Mouse (Mus musculus) layer of hippocampus, postnatal 25 days (tissue): ENCODE results near the gene Rgl1. TPM values are rescaled to one million over a fixed set of nuclear protein-coding genes. Genes with fewer than 3 reads are reported as not detected.

Experiments
- DNase-seq, 2 experiments: peaks; one replicate each; pipeline ENCODE4 v3.0.0; 2022; ENCODE audit warnings: mixed read lengths in 2 of 2, low spot score in 1 of 2; ENCODE audit errors: extremely low spot score in 1 of 2
- total RNA-seq, 2 experiments: library from RNA; stranded (reverse); gene quantifications; 2 replicates each; pipeline ENCODE4 v1.2.3; 2021

Gene Rgl1
- total RNA-seq, 2 experiments from 2014 or later, result 109 to 111 TPM

DNA sequence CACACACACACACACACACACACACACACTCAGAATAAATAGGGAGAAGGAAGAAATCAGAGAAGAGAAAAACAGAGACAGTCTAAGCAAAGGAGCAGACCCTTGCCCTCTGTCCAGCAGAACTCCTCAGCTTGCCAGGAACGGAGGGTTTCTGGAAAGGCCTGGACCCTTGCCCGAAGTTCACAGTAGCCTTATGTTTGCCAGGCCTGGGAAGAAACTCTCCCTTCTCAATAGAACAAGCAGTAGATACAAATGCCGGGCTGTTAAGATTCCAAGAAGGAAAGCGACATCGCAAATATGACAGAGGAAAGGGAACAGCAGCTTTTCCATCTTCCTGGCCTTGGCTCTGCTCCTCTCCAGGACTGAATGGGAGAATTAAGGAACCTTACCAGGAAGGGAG lies 205.7 kb downstream of the Rgl1 start:
- DNase-seq, result peak in 1 of 2 experiments; percentile 42

DNA sequence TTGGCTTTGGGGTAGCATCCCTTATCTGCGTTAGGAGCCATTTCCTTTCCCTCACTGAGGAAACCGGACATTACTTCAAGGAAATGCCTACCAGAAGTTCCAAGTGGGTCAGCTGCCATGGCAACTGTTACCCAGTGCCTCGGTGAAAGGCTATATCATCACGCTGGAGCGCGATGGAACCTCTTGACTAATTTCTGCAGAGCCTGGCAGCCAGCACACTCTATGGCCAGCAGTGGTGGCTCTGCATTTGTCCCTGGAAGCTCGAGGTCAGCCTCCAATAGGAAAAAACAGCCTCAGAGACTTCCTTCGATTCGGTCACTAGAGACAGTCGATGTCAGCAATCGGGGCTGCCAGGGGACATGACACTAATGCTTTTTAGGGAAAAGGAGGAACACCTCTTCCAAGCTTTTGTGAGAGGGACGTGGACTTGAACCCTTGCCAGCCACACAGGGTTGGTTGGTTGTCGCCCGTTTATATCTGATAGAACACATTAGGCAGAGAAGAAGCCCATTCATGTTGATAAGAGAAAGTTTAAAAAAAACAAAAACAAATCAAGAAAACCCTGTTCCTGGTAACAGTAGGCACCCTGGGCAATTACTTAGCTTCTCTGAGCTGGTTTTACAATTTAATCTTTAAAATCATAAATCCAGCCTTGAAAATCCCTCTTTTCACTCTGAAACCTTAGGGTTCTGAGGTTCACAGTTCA lies 209.4 kb downstream of the Rgl1 start:
- DNase-seq, result no peak

DNA sequence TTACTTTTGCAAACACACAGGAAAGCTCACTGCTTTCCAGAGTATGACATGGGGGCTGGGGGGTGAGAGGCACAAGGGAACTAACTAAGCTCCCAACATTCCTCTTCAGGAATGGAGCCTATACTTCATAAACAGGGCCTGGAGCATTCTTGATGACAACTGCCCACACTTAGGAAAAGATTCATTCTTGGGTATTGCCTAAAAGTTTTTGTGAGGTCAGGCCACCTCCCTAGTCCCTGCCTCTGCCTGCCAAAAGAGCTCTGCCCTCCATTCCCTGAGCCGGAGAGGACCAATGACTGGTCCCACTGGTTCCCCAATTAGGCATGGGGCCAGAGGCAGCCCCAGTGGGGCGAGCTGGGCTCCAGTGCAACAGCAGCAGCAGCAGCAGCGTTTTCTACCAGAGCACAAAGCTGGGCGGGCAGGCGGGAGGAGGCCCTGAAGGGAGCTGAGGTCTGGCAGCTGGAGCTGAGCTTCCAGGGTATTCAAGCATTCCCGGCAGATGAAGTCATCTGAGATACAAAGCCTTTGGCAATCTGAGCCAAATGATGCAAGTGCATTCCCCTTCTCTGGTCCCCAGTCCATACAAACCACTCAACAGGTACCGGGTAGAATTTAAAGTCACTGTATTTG lies 210.1 kb downstream of the Rgl1 start:
- peak in 1 of 2 experiments; percentile 19 for DNase-seq

DNA sequence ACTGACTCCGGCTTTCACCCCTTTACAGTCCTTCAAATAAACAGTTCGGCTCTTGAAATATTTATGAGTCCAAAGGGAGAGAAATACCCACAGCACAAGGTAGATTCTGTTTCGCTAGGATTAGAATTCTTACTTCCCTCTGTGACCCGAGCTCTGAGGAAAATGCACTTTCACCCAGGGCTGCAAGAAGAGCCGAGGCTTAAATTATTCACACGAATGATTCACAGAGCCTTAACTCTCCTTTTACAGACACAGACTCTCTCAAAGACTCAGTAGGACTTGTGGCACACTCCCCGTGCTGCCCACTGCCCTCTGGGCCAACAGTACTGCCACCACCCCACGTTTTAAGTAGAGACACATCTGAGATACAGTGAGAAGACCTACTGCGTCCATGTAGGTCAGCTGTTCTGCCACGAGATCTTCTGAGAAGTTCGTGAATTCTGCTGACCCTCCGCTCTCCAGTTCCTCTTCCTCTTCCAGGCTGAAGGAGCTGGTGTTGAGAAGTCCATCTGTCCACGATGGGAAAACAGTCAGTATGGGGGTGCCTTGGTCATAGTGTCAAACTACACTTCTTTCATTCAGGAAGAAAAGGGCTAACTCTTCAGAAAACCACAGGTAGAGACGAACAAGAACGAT lies 212.1 kb downstream of the Rgl1 start:
- no peak for DNase-seq

DNA sequence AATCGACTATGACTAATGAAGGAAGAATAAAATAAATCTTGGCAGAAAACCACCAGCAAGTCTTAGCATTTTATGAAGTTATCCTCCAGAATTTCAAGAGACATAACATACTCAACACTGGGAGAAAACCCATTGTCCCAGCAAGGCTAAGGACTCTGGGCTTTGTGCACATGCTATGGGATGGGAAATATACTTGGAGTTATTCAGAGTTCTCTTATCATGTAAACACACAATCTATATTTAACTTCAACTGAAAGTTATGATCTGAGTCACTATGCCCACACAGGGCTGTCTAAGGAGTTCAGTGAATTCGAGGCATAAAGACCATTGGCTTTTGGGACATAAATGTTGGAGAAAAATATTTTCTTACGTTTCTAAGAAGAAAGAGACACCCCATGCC lies 215.2 kb downstream of the Rgl1 start:
- DNase-seq, result no peak

DNA sequence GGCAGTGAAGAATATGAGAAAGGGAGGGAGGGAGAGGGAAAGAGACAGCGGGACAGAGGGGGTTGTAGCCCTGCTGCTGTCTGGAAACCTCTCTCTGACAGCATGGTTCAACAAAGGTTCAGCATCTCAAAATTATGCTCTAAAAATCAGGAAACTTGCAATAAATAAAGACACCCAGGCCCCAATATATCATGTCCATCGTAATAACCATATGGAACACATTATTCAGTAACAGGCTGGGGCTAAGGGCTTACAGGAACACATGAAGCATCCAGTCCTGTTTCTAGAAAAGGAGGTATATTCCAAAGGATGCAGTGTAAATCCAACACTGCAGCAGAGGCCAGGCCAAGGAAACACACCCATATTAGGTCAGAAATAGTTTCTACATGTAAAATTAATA lies 215.6 kb downstream of the Rgl1 start:
- no peak for DNase-seq

DNA sequence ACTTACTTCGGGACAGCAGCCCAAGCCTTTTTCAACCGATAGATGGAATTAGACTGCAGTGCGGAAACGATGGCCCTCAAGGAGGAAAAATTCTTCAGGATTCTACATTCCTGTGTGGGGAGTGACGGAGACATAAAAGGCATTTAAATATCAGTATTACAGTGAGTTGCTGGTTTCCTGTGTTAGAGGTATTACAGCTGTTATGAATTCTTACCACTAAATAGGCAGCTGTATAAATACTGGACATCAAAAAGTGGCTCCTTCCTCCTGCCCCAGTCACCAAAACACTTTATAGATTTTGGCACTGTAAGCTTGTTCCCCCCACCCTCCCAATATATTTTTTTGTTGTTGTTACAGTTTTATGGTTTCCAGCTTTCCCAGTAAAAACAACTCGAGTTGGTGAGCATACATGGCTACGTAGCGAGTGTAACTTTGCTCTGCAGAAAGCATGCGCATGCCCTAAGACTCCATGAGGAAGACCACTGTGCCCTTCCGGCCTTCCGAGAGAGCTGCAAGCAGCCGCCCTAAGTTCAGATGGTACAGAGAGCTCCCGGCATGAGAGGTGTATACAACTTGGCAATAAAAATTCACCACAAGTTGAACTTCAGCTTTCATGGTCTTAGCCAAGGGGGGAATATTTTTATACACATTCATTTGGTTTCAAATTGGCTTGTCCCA lies 217.0 kb downstream of the Rgl1 start:
- DNase-seq, result no peak

DNA sequence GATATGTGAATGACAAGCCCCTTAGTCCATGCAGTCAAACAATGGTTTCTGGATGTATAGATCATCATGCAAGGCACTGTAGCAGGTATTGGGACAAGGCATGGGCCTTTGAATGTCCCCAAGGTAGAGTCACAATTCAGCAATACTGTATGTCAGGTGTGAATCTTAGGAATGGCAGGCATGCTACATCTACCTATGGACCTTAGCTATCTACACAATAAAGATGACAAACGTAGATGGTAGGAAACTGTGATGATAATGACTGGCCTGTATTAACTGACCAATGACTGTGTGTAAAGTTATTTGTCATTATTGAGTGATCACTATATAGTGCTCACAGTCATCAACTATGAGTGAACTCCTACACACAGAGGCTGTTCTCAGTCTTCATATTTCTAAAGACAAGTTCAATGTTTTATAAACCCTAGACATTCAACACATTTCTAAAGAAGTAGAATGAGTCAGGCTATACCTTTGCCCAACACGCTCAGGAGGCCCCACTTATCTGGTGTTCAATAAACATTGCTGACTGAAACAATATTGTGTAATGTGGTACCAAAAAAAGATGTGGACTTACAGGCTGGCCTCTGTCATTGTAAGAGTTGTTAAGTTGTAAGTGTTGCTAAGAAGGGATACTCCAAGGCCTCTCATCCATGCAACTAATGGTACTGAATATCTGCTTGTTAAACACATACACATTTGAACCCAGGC lies 222.5 kb downstream of the Rgl1 start:
- no peak for DNase-seq

DNA sequence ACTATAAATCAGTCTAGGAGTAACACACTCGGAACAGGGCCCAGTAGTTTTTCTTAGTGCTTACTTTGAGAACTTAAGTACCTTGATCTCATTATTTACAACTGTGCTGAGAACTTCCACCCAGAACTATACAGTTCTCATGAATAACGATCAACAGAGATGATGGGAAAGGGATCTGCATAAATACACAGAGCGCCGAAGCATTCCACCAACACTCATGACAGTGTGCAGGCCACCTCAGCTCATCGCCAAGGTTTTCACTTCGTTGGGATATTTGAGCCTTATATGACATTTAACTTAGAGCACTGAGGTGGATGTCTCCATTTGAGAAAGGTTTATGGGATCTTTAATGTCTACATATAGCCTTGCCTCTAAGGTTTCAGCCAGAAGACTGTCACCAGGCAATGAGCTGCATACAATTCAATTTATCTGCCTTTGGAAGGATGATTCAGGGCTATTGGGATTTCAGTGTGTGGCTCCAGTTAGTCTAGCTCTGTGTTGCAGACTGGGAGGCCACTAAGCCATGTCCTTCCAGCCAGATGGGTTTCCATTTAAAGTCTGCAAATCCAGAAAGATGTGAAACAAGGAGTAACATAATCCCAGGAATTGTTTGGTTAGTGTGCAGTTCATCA lies 223.3 kb downstream of the Rgl1 start:
- no peak for DNase-seq

DNA sequence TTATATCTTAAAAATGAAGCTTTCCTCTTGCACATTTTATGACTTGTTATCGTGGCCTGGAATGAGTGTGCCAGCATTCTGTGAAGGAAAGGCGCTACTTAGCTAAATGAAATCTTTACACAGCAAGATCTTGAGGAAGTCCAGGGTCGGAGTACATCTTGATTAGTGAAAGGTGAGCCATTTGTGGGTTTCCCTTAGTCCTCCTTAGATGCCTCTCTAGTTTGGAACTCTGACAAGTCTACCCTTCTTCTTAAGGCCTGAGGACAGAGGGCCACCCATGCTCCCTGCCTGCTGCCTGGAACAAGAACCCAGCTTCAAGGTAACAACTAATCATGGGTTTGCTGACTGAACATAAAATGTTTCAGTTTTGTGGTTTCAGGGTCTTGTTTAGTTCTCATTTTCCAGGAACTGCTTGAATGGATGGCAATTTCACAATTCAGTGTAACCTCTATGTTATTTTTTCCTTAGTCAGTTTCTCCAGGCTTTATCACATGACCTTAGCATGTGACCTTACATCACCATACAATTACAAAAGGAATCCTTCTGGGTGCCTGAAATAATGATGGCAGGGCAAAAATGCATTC lies 225.8 kb downstream of the Rgl1 start:
- no peak for DNase-seq

DNA sequence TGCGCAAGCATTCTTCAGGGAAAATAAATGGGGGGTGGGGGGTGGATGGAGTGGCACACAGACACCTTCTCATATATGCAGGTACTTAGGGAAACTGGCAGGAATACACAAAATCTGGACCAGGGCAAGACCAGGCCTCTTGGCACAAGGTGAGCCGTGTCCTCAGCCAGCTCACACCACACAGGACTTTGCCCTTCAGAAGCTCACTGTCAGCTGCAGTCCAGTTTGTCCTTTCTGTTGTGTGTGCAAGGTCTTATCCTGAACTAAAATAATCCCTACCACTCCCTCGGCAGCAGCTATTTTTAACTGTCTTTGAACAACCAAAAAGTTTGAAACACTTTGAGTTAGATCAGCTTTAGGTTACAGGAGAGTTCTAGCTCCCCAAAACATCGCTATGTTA lies 227.3 kb downstream of the Rgl1 start:
- no peak for DNase-seq

DNA sequence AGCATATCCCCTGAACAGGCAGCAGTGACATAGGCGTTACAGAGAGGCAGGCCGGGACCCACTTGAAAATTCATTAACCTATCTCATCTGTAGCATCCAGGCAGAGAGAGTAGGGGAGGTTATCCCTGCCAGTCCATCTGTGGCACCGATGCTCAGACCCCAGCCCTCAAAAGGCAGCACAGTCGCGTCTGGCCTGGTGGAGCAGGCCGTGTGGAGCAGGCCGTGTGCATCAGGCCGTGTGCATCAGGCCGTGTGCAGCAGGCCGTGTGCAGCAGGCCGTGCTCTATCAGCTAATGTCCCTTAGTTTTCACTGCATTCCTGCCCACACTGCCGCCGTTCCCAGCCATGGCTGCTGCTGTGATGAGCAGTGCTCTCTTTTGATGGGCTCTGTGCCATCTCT lies 229.0 kb downstream of the Rgl1 start:
- DNase-seq, result no peak

DNA sequence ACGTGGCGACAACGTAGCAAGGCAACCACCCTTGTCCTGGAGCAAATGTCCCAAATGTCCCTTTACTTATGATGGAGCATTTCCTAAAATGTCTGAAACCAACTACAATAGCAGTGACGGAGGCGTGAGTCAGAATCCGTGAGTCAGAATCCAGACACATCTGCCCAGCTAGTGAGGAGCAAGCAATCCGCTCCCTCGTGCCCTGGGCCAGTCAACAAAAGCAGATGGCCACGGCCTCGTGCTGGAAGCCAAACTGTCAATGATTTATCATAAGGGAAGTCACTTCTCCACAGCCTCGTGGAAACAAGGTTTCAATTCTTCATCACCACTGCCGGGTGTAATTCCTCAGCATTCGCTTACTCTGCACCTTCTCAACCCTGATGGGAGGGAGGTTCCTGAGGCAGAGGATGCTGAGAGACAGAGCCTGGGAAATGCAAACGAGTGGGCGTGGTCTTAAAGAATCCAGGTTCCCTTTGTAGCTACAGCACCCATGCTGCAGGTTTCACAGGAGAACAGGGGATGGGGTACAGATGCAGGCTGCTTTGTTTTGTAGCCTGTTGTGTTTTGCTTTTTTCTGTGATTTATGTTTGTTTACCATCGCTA lies 229.6 kb downstream of the Rgl1 start:
- no peak for DNase-seq

DNA sequence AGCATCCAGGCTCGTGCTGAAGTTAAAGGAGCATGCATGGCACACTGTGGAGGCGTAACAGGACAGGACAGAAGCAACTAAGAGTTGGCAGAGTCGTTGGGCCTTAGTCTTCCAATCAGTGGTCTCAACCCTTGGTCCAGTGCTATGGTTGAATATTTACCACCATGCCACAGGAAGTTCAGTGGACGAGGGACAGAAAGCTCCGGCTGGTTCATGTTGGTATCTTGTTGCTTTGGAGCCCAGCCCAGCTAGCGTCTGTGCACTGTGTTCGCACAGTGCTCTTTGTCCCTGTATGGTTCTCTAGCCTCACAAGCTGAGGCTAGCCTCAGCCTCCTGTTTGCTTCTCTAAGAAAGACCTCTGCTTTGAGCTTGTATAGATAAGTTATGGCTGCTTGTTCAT lies 231.6 kb downstream of the Rgl1 start:
- no peak for DNase-seq

DNA sequence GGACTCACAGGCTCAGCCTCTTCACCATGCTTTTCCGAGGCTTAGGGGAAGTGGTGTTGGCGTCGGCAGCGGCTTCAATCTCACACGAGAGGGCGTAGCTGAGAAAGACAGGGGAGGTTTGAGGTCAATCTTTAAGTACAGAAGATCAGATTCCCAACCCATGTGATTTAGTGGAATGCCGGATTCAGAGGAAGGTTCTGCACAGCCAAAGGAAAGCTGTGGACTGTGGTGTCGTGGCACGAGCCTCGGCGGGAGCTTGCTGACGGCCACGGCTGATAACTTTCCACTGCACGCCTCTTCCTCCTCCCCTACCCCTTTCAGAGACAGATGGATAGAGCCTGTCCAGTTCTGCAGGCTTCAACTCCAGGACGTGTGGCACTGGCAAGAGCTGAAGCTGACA lies 234.7 kb downstream of the Rgl1 start:
- no peak for DNase-seq

DNA sequence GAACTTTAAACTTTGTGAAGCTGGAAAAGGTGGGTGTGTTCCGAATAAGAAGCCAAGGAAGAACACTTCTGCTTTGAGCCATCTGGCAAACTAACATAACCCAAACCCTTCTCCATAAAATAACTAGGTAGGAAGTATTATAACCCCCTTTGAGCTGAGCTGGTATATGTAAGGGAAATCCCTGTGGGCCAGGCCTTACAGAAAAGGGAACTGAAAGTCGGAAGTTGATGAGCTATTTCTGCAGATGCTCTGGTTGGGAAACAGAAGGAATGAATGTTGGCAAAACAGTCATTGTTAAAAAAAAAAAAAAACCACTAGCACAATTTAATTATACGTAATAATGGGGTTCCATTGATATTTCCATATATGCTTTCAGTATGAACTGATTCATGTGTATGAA lies 237.4 kb downstream of the Rgl1 start:
- DNase-seq, result no peak

DNA sequence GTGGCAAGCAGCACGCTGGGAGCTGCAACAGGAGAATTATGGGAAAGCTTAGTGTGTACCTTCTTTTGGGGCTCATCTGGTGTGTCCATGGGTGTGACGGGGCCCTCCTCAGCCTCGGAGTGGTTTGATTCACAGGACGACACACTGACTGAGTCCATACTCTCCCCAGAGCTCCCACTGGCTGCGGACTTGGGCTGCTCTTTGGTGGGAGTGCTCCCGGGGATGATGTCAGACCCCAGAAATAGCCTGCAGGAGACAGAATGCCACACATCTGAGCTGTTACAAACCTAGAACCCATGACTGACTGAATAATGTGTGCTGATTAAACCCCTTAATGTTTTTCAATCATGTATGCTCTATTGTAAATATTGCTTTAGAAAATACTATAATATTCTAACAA lies 237.9 kb downstream of the Rgl1 start:
- DNase-seq, result no peak

DNA sequence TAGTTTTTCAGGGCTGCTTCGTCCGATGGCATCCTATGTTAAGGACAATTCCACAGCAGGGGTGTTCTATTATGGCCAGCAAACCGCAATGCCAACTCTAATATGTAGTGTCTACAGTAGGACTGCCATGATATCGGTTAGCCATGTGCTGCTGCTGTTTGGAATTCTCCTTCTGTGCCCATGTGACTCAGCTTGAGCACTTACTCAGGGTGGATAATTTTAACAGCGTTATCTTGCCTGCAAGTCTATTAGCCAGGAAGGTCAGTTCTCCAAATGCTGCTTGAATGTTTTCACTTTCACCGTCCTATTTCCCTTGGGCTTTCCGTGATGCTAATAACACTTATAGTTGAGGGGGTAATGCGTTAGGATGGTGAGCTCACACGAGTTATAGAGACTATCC lies 240.0 kb downstream of the Rgl1 start:
- no peak for DNase-seq

DNA sequence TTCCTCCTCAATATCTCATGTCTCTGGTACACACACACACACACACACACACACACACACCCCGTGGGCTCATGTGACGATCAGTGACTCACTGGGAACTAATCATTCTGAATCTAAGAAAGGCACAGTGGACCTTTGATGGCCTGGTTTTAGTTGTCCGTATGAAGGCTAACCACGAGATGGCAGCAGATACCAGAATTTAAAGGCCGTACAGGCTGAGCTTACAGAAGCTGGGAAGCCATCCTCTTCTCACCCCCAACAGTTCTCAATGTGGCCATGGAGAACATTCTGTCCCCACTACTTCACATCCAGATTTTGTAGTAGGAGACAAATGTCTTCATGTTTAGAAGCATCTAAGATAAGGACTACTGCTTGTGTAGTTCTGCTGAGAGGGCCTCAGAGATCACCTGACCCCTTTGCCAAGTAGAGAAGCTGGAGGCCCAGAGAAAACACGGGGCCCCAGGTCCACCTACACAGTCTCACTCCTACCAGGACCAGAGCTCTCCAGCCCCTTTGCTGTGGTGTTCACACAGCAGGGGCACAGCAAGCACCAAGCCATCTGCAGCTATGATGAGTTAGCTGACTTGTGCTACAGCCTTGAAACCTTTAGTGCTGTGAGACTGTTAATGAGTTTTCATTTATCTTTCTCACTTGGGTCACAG lies 241.0 kb downstream of the Rgl1 start:
- DNase-seq, result peak; percentile 49 to 74
